Mouse (Mus musculus): ENCODE data around the gene Olfr1209.

Olfr1209 gene

GRCm38 (mm10) chr2:88915057-88915456 is at the start of gene Olfr1209:
Gene Olfr1209, minus strand, starts transcription at chr2:88915157.
- DNase-seq (ENCODE audit: low spot score) = no peak

- DNase-seq (ENCODE audit: low spot score) = no peak
Observed at GRCm38 (mm10) chr2:88953669-88954068, 38.7 kb upstream of the Olfr1209 start, which contains the start of gene Olfr1212. Gene Olfr1212, plus strand, starts transcription at chr2:88953969.

GRCm38 (mm10) chr2:88938011-88938410 is 23.1 kb upstream of the Olfr1209 start, which contains the start of gene Olfr1211:
Gene Olfr1211, minus strand, starts transcription at chr2:88938111.
- DNase-seq (ENCODE audit: low spot score) = no peak

- no peak for DNase-seq (ENCODE audit: low spot score)
Observed at GRCm38 (mm10) chr2:88902211-88902610, 12.7 kb downstream of the Olfr1209 start, which contains the start of gene Olfr1208. Gene Olfr1208, minus strand, starts transcription at chr2:88902311.

GRCm38 (mm10) chr2:88862931-88863330 is 52.0 kb downstream of the Olfr1209 start, which contains the start of gene Olfr1206:
Gene Olfr1206, plus strand, starts transcription at chr2:88863231.
- DNase-seq (ENCODE audit: low spot score) = no peak
